Mouse (Mus musculus) CD8-positive naive resting alpha-beta T cell, adult 2 months (primary cell): ENCODE results near the gene Cstad.

Experiments used
- DNase-seq, 2 experiments: peaks; one replicate each; pipeline ENCODE4 v3.0.0; 2022; ENCODE audit warnings: low read depth in 2 of 2, low spot score in 2 of 2

Gene Cstad

GRCm38 (mm10) chr2:30594641-30595379, at the start of gene Cstad:
Gene Cstad (plus strand): TSS chr2:30595040.
- DNase-seq = peak; percentile 44 to 69

DNA sequence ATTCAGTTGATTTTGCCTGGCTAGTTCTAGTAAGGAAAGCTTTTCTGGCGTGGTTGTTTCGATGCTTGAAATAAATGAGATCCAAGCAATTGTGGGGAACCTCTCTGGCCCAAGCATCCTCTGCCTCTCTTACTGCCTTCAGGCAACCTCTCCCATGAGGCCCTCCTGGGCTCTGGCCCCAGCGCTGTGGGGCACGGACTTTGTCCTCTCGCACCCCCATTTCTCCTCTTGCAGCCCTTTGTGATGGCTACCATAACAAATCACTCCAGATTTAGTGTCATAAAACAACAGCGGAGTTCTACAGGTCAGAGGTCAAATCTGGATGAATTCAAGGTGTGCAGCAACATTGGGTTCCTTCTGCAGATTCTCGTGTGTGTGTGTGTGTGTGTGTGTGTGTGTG, 49.1 kb upstream of the Cstad start:
- DNase-seq = no peak

- DNase-seq = no peak
These were observed 48.6 kb upstream of the Cstad start for GRCm38 (mm10) chr2:30546219-30546618.

DNA sequence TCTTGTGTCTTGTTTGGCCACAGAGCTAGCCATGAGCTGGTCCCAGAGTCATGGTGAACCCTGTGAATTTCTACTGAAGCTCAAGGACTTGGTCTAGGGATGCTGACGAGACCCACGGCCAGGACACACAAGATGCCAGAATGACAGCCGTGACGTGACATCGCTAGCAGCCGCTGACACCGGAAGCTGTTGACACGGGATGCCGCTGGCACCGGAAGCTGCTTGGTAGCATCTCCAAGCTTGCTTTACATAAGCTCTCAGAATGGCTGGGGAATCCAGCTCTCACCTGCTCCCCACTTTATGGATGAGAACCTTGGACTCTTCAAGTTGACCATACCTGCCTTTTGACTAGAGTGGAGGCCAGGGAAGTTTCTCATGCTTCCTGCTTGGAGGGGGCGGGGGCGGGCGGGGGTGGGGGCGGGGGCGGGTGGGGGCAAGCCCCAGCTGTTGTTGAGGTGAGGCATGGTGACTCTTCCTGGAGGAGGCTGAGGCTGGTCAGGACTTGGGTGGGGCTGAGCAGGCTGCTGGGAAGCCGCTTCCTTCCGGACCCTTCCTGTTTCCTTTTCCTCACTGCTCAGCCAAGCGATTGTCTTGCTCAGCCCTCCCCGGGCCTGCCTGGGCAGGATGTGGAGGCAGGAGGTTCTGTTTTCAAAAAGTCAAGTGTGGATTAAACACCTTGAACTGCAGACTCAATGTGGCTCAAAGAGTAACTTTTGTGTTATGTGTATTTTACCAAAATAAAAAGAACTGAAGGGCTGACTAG, 47.2 kb upstream of the Cstad start:
- peak; percentile 35 to 39 for DNase-seq

DNA sequence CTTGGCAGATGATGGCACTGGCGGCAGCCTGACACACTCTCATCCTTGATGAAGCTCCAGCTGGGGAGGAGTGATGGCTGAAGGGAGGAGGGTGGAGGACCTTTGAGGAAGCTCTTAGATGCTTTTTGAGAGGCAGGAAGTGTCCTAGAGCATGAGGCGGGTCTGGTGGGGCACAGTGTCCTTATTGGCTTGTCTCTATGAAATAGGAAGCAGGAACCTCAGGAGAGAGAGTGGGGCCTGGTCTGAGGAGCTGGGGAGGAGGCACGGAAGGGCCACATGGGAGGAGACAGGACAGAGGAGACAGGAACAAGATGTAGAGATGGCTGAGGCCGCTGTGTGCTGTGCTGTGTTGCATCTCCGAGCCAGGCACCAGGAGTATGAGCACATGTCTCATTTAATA, 43.3 kb upstream of the Cstad start:
- no peak for DNase-seq

- DNase-seq = no peak
These were observed 40.8 kb upstream of the Cstad start for GRCm38 (mm10) chr2:30553851-30554540.

GRCm38 (mm10) chr2:30555257-30555656, 39.6 kb upstream of the Cstad start:
- no peak for DNase-seq

DNA sequence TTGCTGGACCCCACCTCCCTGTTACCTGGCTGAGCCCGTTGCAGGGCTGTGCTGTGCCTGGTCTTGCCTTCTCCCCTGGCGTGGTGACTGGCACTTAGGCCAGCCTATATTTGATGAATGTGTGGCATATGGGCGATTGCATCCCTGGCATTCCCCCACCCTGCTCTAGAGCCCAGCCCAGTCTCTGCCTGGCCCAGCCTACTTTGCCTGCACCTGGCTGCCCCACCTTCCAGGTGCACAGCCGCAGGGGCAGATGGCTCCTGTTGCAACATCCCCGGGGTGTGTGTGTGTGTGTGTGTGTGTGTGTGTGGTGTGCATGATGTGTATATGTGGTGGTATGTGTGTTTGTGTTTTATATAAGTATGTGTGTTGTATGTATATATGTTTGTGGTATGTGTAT, 38.3 kb upstream of the Cstad start:
- DNase-seq = no peak

DNA sequence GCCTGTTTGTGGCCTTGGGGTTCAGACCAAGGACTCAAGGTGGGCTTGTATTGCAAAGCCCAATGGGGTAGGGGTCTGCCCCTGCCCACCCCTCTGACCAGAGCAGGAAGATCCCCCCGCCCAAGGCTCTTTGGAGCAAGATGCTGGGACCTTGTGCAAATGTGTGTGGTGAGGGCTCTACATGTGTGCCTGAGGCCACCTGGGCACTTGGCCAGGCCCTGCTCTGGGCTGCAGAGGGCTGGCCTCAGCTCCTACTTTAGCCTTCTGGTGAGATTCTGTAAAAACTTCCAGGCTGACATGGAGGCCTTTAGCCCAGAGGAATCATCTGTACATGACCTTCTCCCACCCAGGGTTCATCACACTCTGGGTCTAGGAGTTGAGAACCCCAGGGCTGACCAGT, 35.3 kb upstream of the Cstad start:
- no peak for DNase-seq

DNA sequence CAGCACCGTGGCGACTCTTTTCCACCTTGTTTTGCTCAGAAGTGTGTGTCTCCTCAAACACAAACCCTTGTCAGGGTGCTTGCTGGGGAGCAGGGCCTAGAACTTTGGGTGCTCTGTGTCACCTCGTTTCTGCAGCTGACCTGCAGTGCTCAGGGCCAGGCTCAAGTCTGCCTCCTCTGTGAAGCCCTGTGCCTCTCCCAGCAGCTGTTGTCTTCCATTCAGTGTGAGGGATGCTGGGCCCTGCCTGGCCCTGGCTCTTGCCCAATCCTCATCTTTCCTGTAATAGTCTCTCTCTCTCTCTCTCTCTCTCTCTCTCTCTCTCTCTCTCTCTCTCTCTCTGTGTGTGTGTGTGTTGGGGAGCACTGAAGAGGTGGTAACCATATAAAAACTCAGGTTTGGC, 32.3 kb upstream of the Cstad start:
- DNase-seq = no peak

- no peak for DNase-seq
These were observed 23.2 kb upstream of the Cstad start for GRCm38 (mm10) chr2:30571647-30572046.

- DNase-seq = no peak
These were observed 21.3 kb upstream of the Cstad start for GRCm38 (mm10) chr2:30573522-30573921.

DNA sequence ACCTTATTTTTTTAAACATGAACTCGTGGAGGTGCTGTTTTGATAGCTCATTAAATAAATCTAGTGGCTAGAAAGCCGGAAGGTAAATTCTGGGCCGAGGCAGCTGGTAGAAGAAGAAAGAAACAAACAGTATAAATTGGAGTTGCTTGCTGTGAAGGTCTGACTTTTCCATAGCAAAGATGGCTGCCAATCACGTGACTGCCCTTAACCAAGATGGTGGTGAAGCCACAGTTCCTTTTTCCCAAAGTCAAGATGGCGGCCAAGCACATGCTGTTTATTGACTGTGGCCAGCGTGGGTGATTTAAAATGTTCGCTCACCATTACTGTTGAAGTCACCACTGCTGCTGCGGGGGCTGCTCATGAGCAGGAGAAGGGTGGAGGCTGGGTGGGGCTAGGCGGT, 17.8 kb upstream of the Cstad start:
- DNase-seq = no peak

DNA sequence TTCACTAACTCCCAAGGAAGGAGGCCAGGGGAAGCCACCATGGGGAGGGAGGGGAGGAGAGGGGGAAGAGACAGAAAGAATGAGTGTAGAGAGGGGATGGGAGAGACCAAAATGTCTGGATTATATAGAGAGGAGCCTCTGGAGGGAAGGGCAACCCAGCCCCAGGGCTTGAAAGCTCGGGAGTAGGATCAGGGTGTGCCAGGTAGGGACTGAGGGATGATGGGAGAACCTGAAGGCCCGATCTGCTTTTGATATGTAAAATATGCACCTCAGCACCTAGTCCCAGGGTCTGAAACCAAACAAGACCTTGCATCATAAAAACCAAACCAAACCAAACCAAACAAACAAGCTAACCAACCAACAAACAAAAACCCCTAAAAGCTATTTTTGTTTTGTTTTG, 16.8 kb upstream of the Cstad start:
- no peak for DNase-seq

GRCm38 (mm10) chr2:30587161-30587560, 7.7 kb upstream of the Cstad start:
- DNase-seq = peak; percentile 21 to 55

GRCm38 (mm10) chr2:30587671-30588070, 7.2 kb upstream of the Cstad start:
- no peak for DNase-seq

GRCm38 (mm10) chr2:30588985-30589511, 5.8 kb upstream of the Cstad start:
- no peak for DNase-seq

DNA sequence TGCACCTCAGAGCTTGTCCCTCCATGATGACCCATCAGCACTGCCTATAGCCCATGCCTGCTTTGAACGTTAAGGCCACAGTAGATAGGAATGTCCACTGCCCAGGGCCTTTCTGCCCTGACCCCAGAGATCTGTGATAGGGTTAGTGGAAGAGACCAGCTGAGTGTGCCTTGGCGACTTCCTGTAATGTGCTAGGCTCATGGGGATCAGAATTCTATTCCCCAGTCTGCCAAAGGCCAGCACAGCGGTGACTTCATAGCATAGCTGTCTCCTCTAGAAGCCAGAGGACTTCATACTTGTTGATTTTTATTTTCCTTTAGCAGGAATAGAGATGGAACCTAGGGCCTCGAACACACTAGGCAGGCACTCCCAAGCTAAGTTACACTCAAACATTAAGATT, 5.1 kb upstream of the Cstad start:
- no peak for DNase-seq

- peak in 1 of 2 experiments; percentile 23 for DNase-seq
These were observed 3.9 kb upstream of the Cstad start for GRCm38 (mm10) chr2:30590909-30591308.

DNA sequence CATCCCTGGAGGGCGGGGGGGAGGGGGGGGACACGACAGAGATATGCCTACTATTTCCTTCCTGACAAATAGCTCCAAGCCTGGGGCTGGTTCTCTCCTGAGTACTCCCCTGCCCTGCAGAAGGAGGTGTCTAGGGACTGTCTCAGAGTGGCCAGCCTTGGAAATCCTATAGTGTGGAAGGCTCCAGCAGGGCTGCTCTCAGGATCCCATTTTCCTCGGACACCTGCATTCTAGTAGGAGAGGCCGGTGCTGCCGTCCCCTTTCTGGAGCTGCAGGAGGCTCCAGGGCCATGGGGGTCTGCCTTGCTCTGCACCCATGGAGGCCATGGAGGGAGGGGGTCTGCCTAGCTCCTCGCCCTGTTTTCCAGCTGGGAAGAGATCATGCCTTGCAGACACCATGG, 2.4 kb upstream of the Cstad start:
- no peak for DNase-seq

DNA sequence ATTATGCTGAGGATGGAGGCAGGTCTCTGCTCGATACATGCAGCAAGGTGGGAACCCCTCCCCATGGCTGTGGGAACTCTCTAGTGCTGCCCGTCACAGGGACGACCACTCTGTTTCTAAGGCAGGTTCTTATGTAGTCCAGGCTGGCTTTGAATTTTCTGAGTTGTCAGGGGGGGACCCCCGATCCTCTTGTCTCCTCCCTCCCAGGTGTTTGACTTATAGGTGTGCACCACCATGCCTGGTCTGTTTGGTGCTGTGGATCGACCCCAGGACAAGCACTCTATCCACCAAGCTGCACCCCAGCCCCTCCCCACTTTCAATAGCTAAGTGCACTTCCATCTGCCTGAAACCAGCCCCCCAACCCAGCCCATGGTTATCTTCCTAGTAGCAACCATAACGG, 1.9 kb upstream of the Cstad start:
- DNase-seq = no peak
